Mouse (Mus musculus) naive thymus-derived CD4-positive, alpha-beta T cell, adult 5 months (primary cell): ENCODE measurements around the gene Masp2. TPM values are rescaled to one million over a fixed set of nuclear protein-coding genes. Genes with fewer than 3 reads are reported as not detected.

Experiments
- polyA plus RNA-seq: library from polyadenylated mRNA; unstranded; fragments of 100-300 nt; shearing (Covaris generic); gene quantifications from one replicate; pipeline ENCODE4 v1.2.1, GENCODE M21; 2017

The Masp2 gene
- polyA plus RNA-seq: 0.14 TPM

DNA sequence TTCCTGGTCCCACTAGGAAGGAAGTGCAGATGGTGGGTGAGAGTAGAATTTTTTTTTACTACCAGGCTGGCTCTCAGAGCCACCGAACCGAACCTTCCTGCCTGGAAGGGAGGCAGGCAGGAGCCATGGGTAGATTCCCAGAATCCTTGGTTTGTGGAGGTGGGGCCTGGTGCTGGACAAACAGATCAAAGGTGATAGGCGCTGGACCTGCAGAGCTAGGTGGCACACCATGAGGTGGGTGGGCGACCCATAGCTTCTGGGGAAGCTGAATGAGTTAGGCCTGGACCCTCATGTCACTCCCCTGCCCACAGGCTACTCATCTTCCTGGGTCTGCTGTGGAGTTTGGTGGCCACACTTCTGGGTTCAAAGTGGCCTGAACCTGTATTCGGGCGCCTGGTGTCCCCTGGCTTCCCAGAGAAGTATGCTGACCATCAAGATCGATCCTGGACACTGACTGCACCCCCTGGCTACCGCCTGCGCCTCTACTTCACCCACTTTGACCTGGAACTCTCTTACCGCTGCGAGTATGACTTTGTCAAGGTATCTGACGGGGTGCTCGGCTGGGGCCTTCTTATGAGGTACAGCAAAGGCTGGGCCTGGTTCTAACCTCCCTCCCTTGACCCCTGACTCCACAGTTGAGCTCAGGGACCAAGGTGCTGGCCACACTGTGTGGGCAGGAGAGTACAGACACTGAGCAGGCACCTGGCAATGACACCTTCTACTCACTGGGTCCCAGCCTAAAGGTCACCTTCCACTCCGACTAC lies at the start of gene Masp2:
Gene Masp2, plus strand, starts transcription at position 198 of the 764 bp plus-strand sequence.

DNA sequence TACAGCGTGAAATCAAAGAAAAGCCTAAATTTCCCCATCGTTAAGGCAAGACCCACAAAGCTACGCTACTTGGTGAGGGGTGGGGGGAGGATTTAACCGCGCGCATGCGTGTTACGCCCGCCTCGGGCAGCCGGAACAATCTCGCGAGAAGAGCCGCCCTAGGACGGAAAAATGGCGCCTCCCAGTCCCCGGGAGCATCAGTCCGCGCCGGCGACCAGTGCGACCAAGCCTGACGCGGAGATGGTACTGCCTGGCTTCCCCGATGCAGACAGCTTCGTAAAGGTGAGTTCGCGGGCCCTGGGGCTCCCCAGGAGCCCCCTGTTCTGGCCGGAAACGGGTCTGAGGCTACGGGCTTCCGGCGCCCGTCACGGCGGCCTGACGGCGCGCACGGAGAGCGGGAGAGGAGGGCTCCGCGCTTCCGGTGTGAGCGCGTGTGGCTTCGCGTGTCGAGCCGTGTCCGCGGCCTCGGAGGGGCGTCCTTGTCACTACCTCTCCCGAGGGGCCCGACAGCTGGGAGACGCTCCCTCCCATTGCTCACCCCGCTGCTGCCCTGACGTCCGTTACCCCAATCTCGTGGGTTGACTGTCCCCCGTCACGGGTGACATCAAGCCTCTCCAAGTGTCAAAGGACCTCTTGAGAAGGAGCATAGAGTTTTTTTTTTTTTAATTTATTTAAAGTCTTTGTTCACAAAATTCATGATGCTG lies 43.9 kb upstream of the Masp2 start, which contains the start of gene Exosc10:
Gene Exosc10, plus strand, starts transcription at position 133 of the 704 bp plus-strand sequence.

DNA sequence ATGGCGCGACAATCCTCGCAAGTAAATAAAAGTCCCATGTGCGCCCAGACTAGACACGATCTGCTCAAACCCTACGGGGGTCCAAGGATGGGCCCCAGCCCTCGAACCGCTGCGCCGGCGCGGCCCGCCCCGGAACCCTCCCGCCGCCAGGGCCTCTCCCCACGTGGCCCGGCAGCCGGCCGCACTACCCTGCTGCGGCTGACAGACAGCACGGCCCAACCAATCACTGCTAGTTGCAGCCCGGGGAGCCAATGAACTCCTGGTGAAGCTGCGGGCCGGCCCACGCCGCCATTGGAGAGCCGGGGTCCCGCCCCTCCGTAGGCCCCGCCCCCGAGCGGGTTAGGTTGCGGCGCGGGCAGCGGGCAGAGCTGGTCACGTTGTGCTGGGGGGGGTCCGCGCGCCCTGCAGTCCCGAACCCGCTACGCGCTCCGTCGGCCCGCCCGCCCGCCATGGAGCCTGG lies 11.2 kb upstream of the Masp2 start, which contains the start of gene Srm:
Gene Srm, plus strand, starts transcription at position 333 of the 460 bp plus-strand sequence.

DNA sequence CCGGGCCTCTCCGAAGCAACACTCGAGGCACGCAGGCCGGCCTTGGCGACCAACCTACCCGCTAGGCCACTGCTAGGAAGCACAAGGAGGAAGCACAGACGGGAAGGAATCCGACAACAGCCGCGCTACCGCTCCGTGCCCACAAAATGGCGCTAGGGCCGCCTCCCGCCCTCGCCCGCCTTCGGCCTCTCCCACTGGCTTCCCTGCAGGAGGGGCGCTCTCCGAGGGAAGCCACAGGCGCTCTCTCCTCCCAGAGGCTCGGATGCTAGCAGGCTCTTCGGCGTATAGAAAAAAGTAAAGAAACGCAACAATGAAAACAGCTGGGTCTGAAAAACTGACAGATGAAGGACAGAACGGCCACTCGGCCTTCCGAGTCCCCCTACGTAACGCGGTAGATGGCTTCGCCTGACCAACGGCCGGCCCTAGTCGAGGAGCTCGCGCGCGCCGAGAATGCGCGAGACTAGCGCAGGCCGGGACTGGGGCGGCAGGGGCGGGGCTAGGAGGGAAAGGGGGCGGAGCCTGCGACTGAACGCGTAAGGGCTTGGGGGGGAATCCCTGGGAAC lies 24.4 kb downstream of the Masp2 start, which contains the start of gene Tardbp:
Gene Tardbp, minus strand, starts transcription at position 397 of the 563 bp plus-strand sequence.

DNA sequence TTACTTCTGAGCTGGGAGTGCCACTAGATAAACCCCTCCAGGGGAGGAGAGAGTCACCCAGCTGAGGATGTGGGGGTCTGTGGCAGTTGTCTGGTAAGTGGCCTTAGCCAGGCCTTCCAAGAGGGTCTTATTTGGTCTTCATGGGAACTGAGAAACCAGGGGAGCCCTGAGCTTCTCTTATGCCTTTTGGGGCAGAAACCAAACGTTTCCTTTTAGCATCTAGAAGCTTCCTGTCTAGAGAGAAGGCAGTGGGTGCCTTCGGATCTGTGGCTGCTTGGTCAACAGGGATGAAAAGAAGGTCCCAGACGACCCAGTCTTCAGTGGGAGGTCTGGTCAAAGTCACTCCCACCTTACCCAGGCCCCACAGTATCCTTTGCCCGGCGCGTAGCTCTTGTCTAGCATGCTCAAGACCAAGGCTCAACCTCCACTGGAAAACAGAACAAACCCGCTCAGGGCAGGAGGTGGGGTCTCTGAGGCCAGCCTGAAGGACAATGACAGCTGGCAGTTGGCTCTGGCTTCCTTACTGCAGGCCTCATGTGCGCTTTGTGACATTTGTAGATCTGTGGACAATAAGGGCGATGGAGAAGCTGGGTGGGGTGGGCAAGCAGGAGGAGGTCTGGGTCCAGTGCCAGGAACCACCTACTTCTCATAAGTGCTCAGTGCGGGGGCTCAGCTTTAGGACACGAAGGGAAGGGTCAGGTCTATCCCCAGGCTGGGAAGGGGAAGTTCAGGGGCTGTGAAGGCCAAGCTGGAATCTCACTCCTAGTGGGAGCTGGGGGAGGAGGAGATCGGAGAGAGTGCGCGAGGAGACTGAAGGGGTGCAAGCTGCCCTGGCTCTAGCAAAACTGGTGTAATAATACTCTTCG lies 41.2 kb downstream of the Masp2 start, which contains the start of gene Gm572:
Gene Gm572, plus strand, starts transcription at position 27 of the 866 bp plus-strand sequence.

Other genes with a start within 250 kb of the Masp2 start
- gene Ubiad1, start 157.8 kb upstream of the Masp2 start, polyA plus RNA-seq: 7.7 TPM
- 27.5 TPM for gene Mtor, start 153.9 kb upstream of the Masp2 start, polyA plus RNA-seq
- 0.26 TPM for gene Angptl7, start 102.1 kb upstream of the Masp2 start, polyA plus RNA-seq
- 105 TPM for gene Exosc10, start 44.1 kb upstream of the Masp2 start, polyA plus RNA-seq
- gene Srm, start 11.1 kb upstream of the Masp2 start, polyA plus RNA-seq: 57.0 TPM
- gene Tardbp, start 24.5 kb downstream of the Masp2 start, polyA plus RNA-seq: 258 TPM
- not detected for gene Gm572, start 40.8 kb downstream of the Masp2 start, polyA plus RNA-seq
- gene Casz1, start 201.9 kb downstream of the Masp2 start, polyA plus RNA-seq: 8.5 TPM